In genomic region chr4:32126828-32127227, GRCm38 (mm10) we compare ENCODE assay signal across 32 mouse cellular contexts.
A peak's percentile ranks its signal among the peaks of the same experiment; 100 is the strongest.
DNase-seq lines count a peak whose midpoint lies in the region; ATAC-seq lines count a peak whose summit lies in the region.
"Had no signal": no experiment of that assay in that cellular context is flagged by ENCODE, and none has a peak within 500 bp of the region (broad histone marks: within the 10 kb centered on the region; RNA-seq: fewer than 3 reads in every experiment).

No protein-coding gene starts in this region.

- peak; percentile 45 for DNase-seq in intestine, embryonic 14.5 days (ENCODE audit: low spot score)
- peak; percentile 35 to 46 for DNase-seq in CD8-positive naive resting alpha-beta T cell, adult 2 months (ENCODE audit: low read depth in 2 of 2, low spot score in 2 of 2)
- DNase-seq in induced T-regulatory cell, adult 2 months (ENCODE audit: low read depth), result peak; percentile 94
- DNase-seq in natural killer cell, adult 2 months (ENCODE audit: low spot score in 2 of 2), result peak; percentile 77 to 93
- DNase-seq in left cerebral cortex, postnatal 36 days (ENCODE audit: low spot score in 2 of 2), result no peak
- no peak for DNase-seq in gastrocnemius, adult 8-10 months (ENCODE audit: low spot score in 2 of 2)
- DNase-seq: adrenal gland, postnatal 14 days; cerebellum, adult 18-20 months; cerebellum, postnatal 10 days; gastrocnemius, postnatal 10 days; kidney, adult 11 months; kidney, postnatal 25 days; liver, embryonic 13.5 days; lung, adult 18-20 months; lung, postnatal 10 days; midbrain, embryonic 14.5 days; retina, postnatal 1 day; right cerebral cortex, postnatal 14 days; thymus, postnatal 14 days had no signal

- no peaks in the 10 kb centered on the region for H3K9me3 ChIP-seq in intestine, embryonic 14.5 days (ENCODE audit: control insufficient read depth, low read length)
- H3K9me3 ChIP-seq in intestine, embryonic 16.5 days (ENCODE audit: control insufficient read depth, low read length), result no peaks in the 10 kb centered on the region
- no peaks in the 10 kb centered on the region for H3K9me3 ChIP-seq in kidney, embryonic 14.5 days (ENCODE audit: control insufficient read depth, low read length)
- H3K9me3 ChIP-seq: embryonic facial prominence, embryonic 13.5 days; forebrain, embryonic 10.5 days; forebrain, embryonic 15.5 days; G1E; heart, embryonic 15.5 days; kidney, embryonic 15.5 days; limb, embryonic 10.5 days; limb, embryonic 15.5 days; liver, embryonic 13.5 days had no signal

- no peak overlapping the region for H3K4me3 ChIP-seq in intestine, embryonic 14.5 days (ENCODE audit: low read depth, low read length)
- H3K4me3 ChIP-seq in intestine, embryonic 16.5 days (ENCODE audit: low read length), result no peak overlapping the region
- H3K4me3 ChIP-seq in kidney, embryonic 14.5 days (ENCODE audit: low read length), result no peak overlapping the region
- H3K4me3 ChIP-seq: embryonic facial prominence, embryonic 13.5 days; forebrain, embryonic 10.5 days; forebrain, embryonic 15.5 days; heart, embryonic 15.5 days; kidney, embryonic 15.5 days; layer of hippocampus, adult 2 months; limb, embryonic 10.5 days; limb, embryonic 15.5 days; liver, embryonic 13.5 days had no signal

- no peaks in the 10 kb centered on the region for H3K36me3 ChIP-seq in intestine, embryonic 14.5 days (ENCODE audit: control insufficient read depth, insufficient read depth, low read length)
- H3K36me3 ChIP-seq in intestine, embryonic 16.5 days (ENCODE audit: control insufficient read depth, insufficient read depth, low read length), result no peaks in the 10 kb centered on the region
- H3K36me3 ChIP-seq in kidney, embryonic 14.5 days (ENCODE audit: control insufficient read depth, insufficient read depth, low read length), result no peaks in the 10 kb centered on the region
- H3K36me3 ChIP-seq: embryonic facial prominence, embryonic 13.5 days; forebrain, embryonic 10.5 days; forebrain, embryonic 15.5 days; G1E; heart, embryonic 15.5 days; kidney, embryonic 15.5 days; limb, embryonic 10.5 days; limb, embryonic 15.5 days; liver, embryonic 13.5 days had no signal

- H3K4me2 ChIP-seq in intestine, embryonic 14.5 days (ENCODE audit: low read length), result no peak overlapping the region
- H3K4me2 ChIP-seq in intestine, embryonic 16.5 days (ENCODE audit: low read depth, low read length), result no peak overlapping the region
- no peak overlapping the region for H3K4me2 ChIP-seq in kidney, embryonic 14.5 days (replicated peaks; ENCODE audit: low read depth, low read length)
- H3K4me2 ChIP-seq: embryonic facial prominence, embryonic 13.5 days; forebrain, embryonic 15.5 days; heart, embryonic 15.5 days; kidney, embryonic 15.5 days; limb, embryonic 15.5 days; liver, embryonic 13.5 days had no signal

- no peak overlapping the region for H3K9ac ChIP-seq in intestine, embryonic 14.5 days (ENCODE audit: low read length)
- H3K9ac ChIP-seq in intestine, embryonic 16.5 days (ENCODE audit: low read depth, low read length), result no peak overlapping the region
- H3K9ac ChIP-seq in kidney, embryonic 14.5 days (ENCODE audit: low read depth, low read length), result no peak overlapping the region
- H3K9ac ChIP-seq: embryonic facial prominence, embryonic 13.5 days; forebrain, embryonic 15.5 days; heart, embryonic 15.5 days; kidney, embryonic 15.5 days; limb, embryonic 15.5 days; liver, embryonic 13.5 days had no signal

- no peak for ATAC-seq in intestine, embryonic 14.5 days (replicated peaks; ENCODE audit: low FRiP score, low TSS enrichment, low read depth)
- no peak for ATAC-seq in intestine, embryonic 16.5 days
- no peak for ATAC-seq in kidney, embryonic 14.5 days (ENCODE audit: low FRiP score, low TSS enrichment)
- ATAC-seq: forebrain, embryonic 15.5 days; hindbrain, embryonic 16.5 days had no signal

- intact Hi-C loops in left cerebral cortex, postnatal 36 days (cut with DNase I), result no loop called here

- H3K27ac ChIP-seq in intestine, embryonic 14.5 days (ENCODE audit: low read depth), result no peak overlapping the region
- H3K27ac ChIP-seq in intestine, embryonic 16.5 days (ENCODE audit: low read length), result no peak overlapping the region
- no peak overlapping the region for H3K27ac ChIP-seq in kidney, embryonic 14.5 days (ENCODE audit: low read depth, low read length)
- H3K27ac ChIP-seq: embryonic facial prominence, embryonic 13.5 days; forebrain, embryonic 10.5 days; forebrain, embryonic 15.5 days; heart, embryonic 15.5 days; kidney, embryonic 15.5 days; layer of hippocampus, adult 2 months; limb, embryonic 10.5 days; limb, embryonic 15.5 days; liver, embryonic 13.5 days; macrophage had no signal

- H3K4me1 ChIP-seq in intestine, embryonic 14.5 days (replicated peaks; ENCODE audit: control insufficient read depth, insufficient read depth, low read length), result no peaks in the 10 kb centered on the region
- no peaks in the 10 kb centered on the region for H3K4me1 ChIP-seq in intestine, embryonic 16.5 days (ENCODE audit: control insufficient read depth, insufficient read depth, low read length)
- no peaks in the 10 kb centered on the region for H3K4me1 ChIP-seq in kidney, embryonic 14.5 days (ENCODE audit: control insufficient read depth, insufficient read depth, low read length)
- H3K4me1 ChIP-seq: embryonic facial prominence, embryonic 13.5 days; forebrain, embryonic 15.5 days; heart, embryonic 15.5 days; kidney, embryonic 15.5 days; limb, embryonic 15.5 days; liver, embryonic 13.5 days had no signal

- 81% methylated on average over 8 of the region's 8 CpGs for WGBS in intestine, embryonic 14.5 days
- 87% methylated on average over 8 of the region's 8 CpGs for WGBS in intestine, embryonic 16.5 days
- WGBS in kidney, embryonic 14.5 days, result 89% methylated on average over 8 of the region's 8 CpGs

- no peaks in the 10 kb centered on the region for H3K27me3 ChIP-seq in intestine, embryonic 14.5 days (replicated peaks; ENCODE audit: control insufficient read depth, insufficient read depth, low read length)
- no peaks in the 10 kb centered on the region for H3K27me3 ChIP-seq in intestine, embryonic 16.5 days (replicated peaks; ENCODE audit: control insufficient read depth, insufficient read depth, low read length)
- no peaks in the 10 kb centered on the region for H3K27me3 ChIP-seq in kidney, embryonic 14.5 days (ENCODE audit: control insufficient read depth, insufficient read depth, low read length)
- H3K27me3 ChIP-seq: embryonic facial prominence, embryonic 13.5 days; forebrain, embryonic 15.5 days; heart, embryonic 15.5 days; kidney, embryonic 15.5 days; limb, embryonic 15.5 days; liver, embryonic 13.5 days had no signal

Comparison
In these comparisons a context has a peak if more than half of its experiments do, and no peak if none do; other contexts are left out.
1. DNase-seq: peak in intestine, embryonic 14.5 days (single experiment), CD8-positive naive resting alpha-beta T cell, adult 2 months (2 of 2), induced T-regulatory cell, adult 2 months (single experiment) and natural killer cell, adult 2 months (2 of 2); none in left cerebral cortex, postnatal 36 days (0 of 2) and gastrocnemius, adult 8-10 months (0 of 2).